8 mouse cellular contexts compared by ENCODE assay signal in the genomic region with DNA sequence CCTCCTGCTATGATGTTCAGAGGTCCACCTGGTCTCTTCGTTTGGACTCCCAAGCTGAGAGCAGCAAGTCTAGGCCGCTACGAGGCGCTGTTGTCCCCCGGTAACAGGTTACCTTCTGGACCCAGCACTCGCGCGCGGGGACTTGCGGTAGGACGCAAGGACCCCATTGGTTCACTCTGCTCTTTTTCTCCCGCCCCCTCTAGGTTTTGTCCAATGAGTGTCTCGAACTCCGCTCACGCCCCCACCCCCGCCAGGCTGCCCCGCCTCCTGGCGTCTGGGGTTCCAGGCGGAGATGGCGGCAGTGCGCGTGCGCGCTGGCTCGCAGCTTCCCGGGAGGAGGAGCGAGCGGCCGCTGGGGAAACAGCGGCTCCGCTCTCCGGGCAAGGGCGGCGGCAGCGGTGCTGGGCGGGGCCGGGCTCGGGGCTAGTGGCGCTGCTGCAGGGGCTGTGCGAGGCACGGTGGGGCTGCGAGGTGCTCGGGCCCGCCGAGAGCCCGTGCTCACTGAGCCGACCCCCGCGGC. TPM values are rescaled to one million over a fixed set of nuclear protein-coding genes. Genes with fewer than 3 reads are reported as not detected.
DNase-seq lines count a peak whose midpoint lies in the region; ATAC-seq and TF ChIP-seq lines count a peak whose summit lies in the region.

A gene (plus strand): TSS at position 270 of the 520 bp plus-strand sequence.

- H3K9ac ChIP-seq in hindbrain, embryonic 13.5 days, result peak within 1 kb of the TSS; percentile 93

- POLR2A ChIA-PET in Patski (lab: Charles Lee), result interaction anchor here (0.7 kb wide), 1 partner anchor 28 kb away, joined by 4 read pairs; no protein-coding TSS in a partner anchor

- peak within 1 kb of the TSS; percentile 76 for H3K4me2 ChIP-seq in hindbrain, embryonic 13.5 days

- no peaks in the 10 kb centered on the region for H3K9me3 ChIP-seq in hindbrain, embryonic 13.5 days

- H3K27ac ChIP-seq in hindbrain, embryonic 13.5 days, result peak within 1 kb of the TSS; percentile 91

- H3K36me3 ChIP-seq in hindbrain, embryonic 13.5 days, result no peaks in the 10 kb centered on the region

- no peaks in the 10 kb centered on the region for H3K27me3 ChIP-seq in Patski
- no peaks in the 10 kb centered on the region for H3K27me3 ChIP-seq in hindbrain, embryonic 13.5 days

- 0% methylated on average over 40 of the region's 49 CpGs for whole genome bisulfite sequencing in hindbrain, embryonic 13.5 days

- DNase-seq in Patski (ENCODE audit: low read depth, low spot score), result peak; percentile 95
- DNase-seq in cerebellum, postnatal 14 days, result peak; percentile 99
- DNase-seq in frontal cortex, postnatal 14 days (ENCODE audit: low spot score in 2 of 2), result peak; percentile 97 to 98
- DNase-seq in layer of hippocampus, postnatal 25 days (ENCODE audit: extremely low spot score in 1 of 2, low spot score in 1 of 2), result peak; percentile 96
- peak; percentile 99 for DNase-seq in lung, postnatal 25 days (ENCODE audit: low spot score)
- DNase-seq in retina, embryonic 14.5 days (ENCODE audit: low spot score), result peak; percentile 98
- DNase-seq in thymus, postnatal 4 days, result peak; percentile 99

- in situ Hi-C loops in Patski (cut with MboI; ENCODE audit: low pct_unique_long_range_greater_than_20kb), result no loop called here

- TF ChIP-seq CTCF in Patski (IDR thresholded peaks at IDR 0.05), result peak; percentile 89

- peaks cover 14% of the 10 kb centered on the region for H3K4me1 ChIP-seq in hindbrain, embryonic 13.5 days (replicated peaks)

- ATAC-seq in Patski, result peak; percentile 99
- ATAC-seq in hindbrain, embryonic 13.5 days (ENCODE audit: low FRiP score), result peak; percentile 98

- peak within 1 kb of the TSS; percentile 87 for H3K4me3 ChIP-seq in hindbrain, embryonic 13.5 days

- CTCF ChIA-PET in Patski (lab: Charles Lee), result interaction anchor here (1.1 to 1.6 kb wide), 3 partner anchors 9 to 17 kb away, joined by 3 read pairs; no protein-coding TSS in a partner anchor

RNA-seq across cellular contexts. Expression of the gene that starts here (rescaled TPM):
- polyA plus RNA-seq in Patski (2021), result 48.0 TPM
- 34.6 and 39.3 TPM in 2 replicates for polyA plus RNA-seq in hindbrain, embryonic 13.5 days (2015; fragmentation: Nextera tagmentation; extraction: Ambion mirVana)
- total RNA-seq in layer of hippocampus, postnatal 25 days (2021), result 100 to 1,000 TPM; 228 to 237 TPM

Comparison
In these comparisons a context has a peak if more than half of its experiments do, and no peak if none do; other contexts are left out.
1. Peak in every context shown above with its lines: DNase-seq, ATAC-seq, H3K4me3 ChIP-seq and H3K27ac ChIP-seq.